Mouse (Mus musculus) midbrain, embryonic 16.5 days (tissue): Measurements from ENCODE around the gene Tmem160. TPM values are rescaled to one million over a fixed set of nuclear protein-coding genes. Genes with fewer than 3 reads are reported as not detected.

Experiments used
- ATAC-seq: fragments of 200-750 bp; cut with Nextera tagmentation; 2 replicates; pipeline ENCODE4 v1.8.0; 2017; ENCODE audit warnings: moderate TSS enrichment
- H3K27ac ChIP-seq: fragments of 300-500 bp; sonication (generic); 2 replicates; pipeline ENCODE4 v1.5.1; 2014; ENCODE audit warnings: mild to moderate bottlenecking, low read length, mixed read lengths
- H3K27me3 ChIP-seq: fragments of 300-500 bp; sonication (generic); 2 replicates; pipeline ENCODE4 v1.6.1; 2014; ENCODE audit warnings: low read depth, low read length, mixed read lengths; ENCODE audit not compliant: control insufficient read depth, insufficient read depth
- H3K36me3 ChIP-seq: fragments of 300-500 bp; sonication (generic); 2 replicates; pipeline ENCODE4 v1.6.1; 2014; ENCODE audit warnings: mild to moderate bottlenecking, low read length, moderate library complexity, mixed read lengths; ENCODE audit not compliant: control insufficient read depth, insufficient read depth
- H3K4me1 ChIP-seq: fragments of 300-500 bp; sonication (generic); 2 replicates; pipeline ENCODE4 v1.6.1; 2014; ENCODE audit warnings: mild to moderate bottlenecking, low read length, mixed read lengths; ENCODE audit not compliant: control insufficient read depth, insufficient read depth
- H3K4me2 ChIP-seq: fragments of 300-500 bp; sonication (generic); 2 replicates; pipeline ENCODE4 v1.6.1; 2014; ENCODE audit warnings: mild to moderate bottlenecking, low read length, mixed read lengths
- H3K4me3 ChIP-seq: fragments of 300-500 bp; sonication (generic); 2 replicates; pipeline ENCODE4 v1.5.1; 2014; ENCODE audit warnings: low read depth, mild to moderate bottlenecking, low read length, moderate library complexity, mixed read lengths
- H3K9ac ChIP-seq: fragments of 300-500 bp; sonication (generic); 2 replicates; pipeline ENCODE4 v1.6.1; 2014; ENCODE audit warnings: low read depth, low read length, mixed read lengths
- H3K9me3 ChIP-seq: fragments of 300-500 bp; sonication (generic); replicated peaks from 2 replicates; pipeline ENCODE4 v1.6.1; 2014; ENCODE audit warnings: mild to moderate bottlenecking, low read length, mixed read lengths; ENCODE audit not compliant: control insufficient read depth, poor library complexity, severe bottlenecking
- WGBS: fragments of 180-500 bp; shearing (Covaris S2); extraction: QIAGEN DNeasy Blood & Tissue Kit; methylation state at CpG from one replicate; pipeline ENCODE4 v1.1.7; 2014; 5-methylcytosine and 5-hydroxymethylcytosine counted together
- polyA plus RNA-seq: library from polyadenylated mRNA; unstranded; fragments of >200 nt; fragmentation: Nextera tagmentation; extraction: Ambion mirVana; gene quantifications from 2 replicates; pipeline ENCODE4 v1.2.1, GENCODE M21; 2015

Tmem160 gene
- polyA plus RNA-seq = 66.9 and 75.6 TPM in 2 replicates

- Histone ChIP-seq H3K4me2 (peak within 1 kb of the TSS; percentile 92), H3K27ac (peak within 1 kb of the TSS; percentile 76), H3K4me3 (peak within 1 kb of the TSS; percentile 87), H3K4me1 (peaks cover 8% of the 10 kb centered on the region), H3K9ac (peak within 1 kb of the TSS; percentile 79), H3K9me3 (no peaks in the 10 kb centered on the region), H3K27me3 (no peaks in the 10 kb centered on the region), H3K36me3 (peaks cover 3% of the 10 kb centered on the region; the same call in 1 of the 2 replicates)
- under 1% methylated on average over 29 of the region's 30 CpGs for WGBS
- ATAC-seq = peak; percentile 99
Measured at GRCm38 (mm10) chr7:16452587-16453073, at the start of gene Tmem160. Gene Tmem160 (plus strand): TSS chr7:16452779.

GRCm38 (mm10) chr7:16402968-16403948 is 49.3 kb upstream of the Tmem160 start:
- Histone ChIP-seq H3K27me3 (no peaks in the 10 kb centered on the region), H3K4me2 (peak overlapping the region; percentile 94), H3K27ac (peak overlapping the region; percentile 100), H3K9ac (peak overlapping the region; percentile 100), H3K4me1 (peaks cover 34% of the 10 kb centered on the region), H3K9me3 (no peaks in the 10 kb centered on the region), H3K4me3 (peak overlapping the region; percentile 94), H3K36me3 (no peaks in the 10 kb centered on the region)
- 13% methylated on average over 21 of the region's 21 CpGs for WGBS
- no peak for ATAC-seq

GRCm38 (mm10) chr7:16404315-16405072 is 48.1 kb upstream of the Tmem160 start:
- Histone ChIP-seq H3K4me3 (no peak overlapping the region), H3K4me2 (peak overlapping the region; percentile 37; the same call in 1 of the 2 replicates), H3K36me3 (no peaks in the 10 kb centered on the region), H3K9me3 (no peaks in the 10 kb centered on the region), H3K27me3 (no peaks in the 10 kb centered on the region), H3K4me1 (peaks cover 28% of the 10 kb centered on the region), H3K27ac (peak overlapping the region; percentile 48), H3K9ac (peak overlapping the region; percentile 58)
- no peak for ATAC-seq
- WGBS = 82% methylated on average over 3 of the region's 3 CpGs

GRCm38 (mm10) chr7:16405073-16405455 is 47.5 kb upstream of the Tmem160 start:
- no peaks in the 10 kb centered on the region for H3K9me3 ChIP-seq
- no peak for ATAC-seq
- no peaks in the 10 kb centered on the region for H3K36me3 ChIP-seq
- H3K4me2 ChIP-seq = peak overlapping the region; percentile 37
- no peaks in the 10 kb centered on the region for H3K27me3 ChIP-seq
- H3K9ac ChIP-seq = peak overlapping the region; percentile 58
- H3K27ac ChIP-seq = peak overlapping the region; percentile 67
- H3K4me3 ChIP-seq = no peak overlapping the region
- peaks cover 28% of the 10 kb centered on the region for H3K4me1 ChIP-seq
- 69% methylated on average over 2 of the region's 2 CpGs for WGBS

- Histone ChIP-seq H3K4me2 (peak overlapping the region; percentile 39), H3K27ac (peak overlapping the region; percentile 67), H3K27me3 (no peaks in the 10 kb centered on the region), H3K4me3 (no peak overlapping the region), H3K4me1 (peaks cover 28% of the 10 kb centered on the region), H3K9me3 (no peaks in the 10 kb centered on the region), H3K36me3 (no peaks in the 10 kb centered on the region), H3K9ac (peak overlapping the region; percentile 48)
- ATAC-seq = no peak
- WGBS = 69% methylated on average over 11 of the region's 11 CpGs
Measured at GRCm38 (mm10) chr7:16405516-16406351, 46.8 kb upstream of the Tmem160 start.

- no peaks in the 10 kb centered on the region for H3K36me3 ChIP-seq
- H3K9ac ChIP-seq = no peak overlapping the region
- no peak for ATAC-seq
- H3K4me2 ChIP-seq = no peak overlapping the region
- no peaks in the 10 kb centered on the region for H3K9me3 ChIP-seq
- H3K27me3 ChIP-seq = no peaks in the 10 kb centered on the region
- WGBS = 93% methylated on average over 3 of the region's 3 CpGs
- no peak overlapping the region for H3K4me3 ChIP-seq
- H3K27ac ChIP-seq = no peak overlapping the region
- peaks cover 28% of the 10 kb centered on the region for H3K4me1 ChIP-seq
Measured at GRCm38 (mm10) chr7:16406978-16407377, 45.6 kb upstream of the Tmem160 start.

- 94% methylated on average over 5 of the region's 5 CpGs for WGBS
- no peak overlapping the region for H3K4me2 ChIP-seq
- peaks cover 11% of the 10 kb centered on the region for H3K4me1 ChIP-seq
Measured at GRCm38 (mm10) chr7:16411100-16411499, 41.5 kb upstream of the Tmem160 start.

GRCm38 (mm10) chr7:16412220-16412896 is 40.2 kb upstream of the Tmem160 start:
- Histone ChIP-seq H3K27ac (no peak overlapping the region), H3K4me2 (no peak overlapping the region), H3K27me3 (no peaks in the 10 kb centered on the region), H3K36me3 (peaks cover 4% of the 10 kb centered on the region; the same call in 1 of the 2 replicates), H3K4me3 (no peak overlapping the region), H3K4me1 (peaks cover 7% of the 10 kb centered on the region), H3K9me3 (no peaks in the 10 kb centered on the region), H3K9ac (no peak overlapping the region)
- 86% methylated on average over 8 of the region's 8 CpGs for WGBS
- ATAC-seq = no peak

More at GRCm38 (mm10) chr7:16411100-16411499, 41.5 kb upstream of the Tmem160 start:
- no peaks in the 10 kb centered on the region for H3K27me3 ChIP-seq
- H3K36me3 ChIP-seq = no peaks in the 10 kb centered on the region
- H3K9me3 ChIP-seq = no peaks in the 10 kb centered on the region
- no peak overlapping the region for H3K27ac ChIP-seq
- H3K9ac ChIP-seq = no peak overlapping the region
- H3K4me3 ChIP-seq = no peak overlapping the region
- no peak for ATAC-seq
